Mouse (Mus musculus): ENCODE measurements around the gene Bco2. TPM values are rescaled to one million over a fixed set of nuclear protein-coding genes. Genes with fewer than 3 reads are reported as not detected.

Bco2 gene
- polyA plus RNA-seq, 1 experiment from 2014 or later = 0.12 TPM

- 87% methylated on average over 5 of the region's 5 CpGs for WGBS
- no peaks in the 10 kb centered on the region for H3K9me3 ChIP-seq (ENCODE audit: control insufficient read depth, low read length)
- no peak for ATAC-seq (ENCODE audit: insufficient number of reproducible peaks, insufficient read depth, low FRiP score, low read depth)
These were observed 29.4 kb downstream of the Bco2 start for GRCm38 (mm10) chr9:50525585-50525984.

GRCm38 (mm10) chr9:50524936-50525335 is 30.0 kb downstream of the Bco2 start:
- Histone ChIP-seq H3K4me3 (ENCODE audit: control insufficient read depth in 1 of 2, insufficient read depth in 1 of 2, low read depth in 1 of 2, low read length in 2 of 2) (no peak overlapping the region), H3K27ac (replicated peaks in 1 of 2; ENCODE audit: control insufficient read depth in 1 of 2, insufficient read depth in 1 of 2, low read depth in 2 of 2, low read length in 2 of 2) (no peak overlapping the region), H3K36me3 (ENCODE audit: control insufficient read depth, insufficient read depth, low read length) (peaks cover 26% of the 10 kb centered on the region), H3K9me3 (ENCODE audit: control insufficient read depth, low read length) (no peaks in the 10 kb centered on the region), H3K4me2 (ENCODE audit: low read length) (no peak overlapping the region), H3K9ac (ENCODE audit: low read length) (no peak overlapping the region), H3K4me1 (ENCODE audit: control insufficient read depth in 2 of 2, insufficient read depth in 2 of 2, low read length in 2 of 2) (peaks cover 2 to 6% of the 10 kb centered on the region in 2 experiments; a peak in 2 of 4 replicates), H3K27me3 (ENCODE audit: control insufficient read depth, insufficient read depth, low read length) (no peaks in the 10 kb centered on the region)
- ATAC-seq (ENCODE audit: insufficient number of reproducible peaks, insufficient read depth, low FRiP score, low read depth) = no peak
- WGBS = 91% methylated on average over 5 of the region's 5 CpGs

More at GRCm38 (mm10) chr9:50525585-50525984, 29.4 kb downstream of the Bco2 start:
- Histone ChIP-seq H3K36me3 (ENCODE audit: control insufficient read depth, insufficient read depth, low read length) (peaks cover 25% of the 10 kb centered on the region), H3K4me2 (ENCODE audit: low read length) (no peak overlapping the region), H3K4me3 (ENCODE audit: control insufficient read depth in 1 of 2, insufficient read depth in 1 of 2, low read depth in 1 of 2, low read length in 2 of 2) (no peak overlapping the region), H3K4me1 (ENCODE audit: control insufficient read depth in 2 of 2, insufficient read depth in 2 of 2, low read length in 2 of 2) (peaks cover 2 to 6% of the 10 kb centered on the region in 2 experiments; a peak in 2 of 4 replicates), H3K9ac (ENCODE audit: low read length) (no peak overlapping the region), H3K27ac (replicated peaks in 1 of 2; ENCODE audit: control insufficient read depth in 1 of 2, insufficient read depth in 1 of 2, low read depth in 2 of 2, low read length in 2 of 2) (no peak overlapping the region), H3K27me3 (ENCODE audit: control insufficient read depth, insufficient read depth, low read length) (no peaks in the 10 kb centered on the region)

- 80% methylated on average over 5 of the region's 5 CpGs for WGBS
- peaks cover 1 to 2% of the 10 kb centered on the region in 2 experiments; a peak in 1 of 4 replicates for H3K4me1 ChIP-seq (ENCODE audit: control insufficient read depth in 2 of 2, insufficient read depth in 2 of 2, low read length in 2 of 2)
- no peak for ATAC-seq (ENCODE audit: insufficient number of reproducible peaks, insufficient read depth, low FRiP score, low read depth)
These were observed 32.4 kb downstream of the Bco2 start for GRCm38 (mm10) chr9:50522574-50522973.

GRCm38 (mm10) chr9:50521562-50521961 is 33.4 kb downstream of the Bco2 start:
- no peak for ATAC-seq (ENCODE audit: insufficient number of reproducible peaks, insufficient read depth, low FRiP score, low read depth)
- peaks cover 26% of the 10 kb centered on the region for H3K36me3 ChIP-seq (ENCODE audit: control insufficient read depth, insufficient read depth, low read length)
- no peaks in the 10 kb centered on the region for H3K27me3 ChIP-seq (ENCODE audit: control insufficient read depth, insufficient read depth, low read length)
- 36% methylated on average over 2 of the region's 2 CpGs for WGBS
- no peak overlapping the region for H3K9ac ChIP-seq (ENCODE audit: low read length)
- no peaks in the 10 kb centered on the region for H3K4me1 ChIP-seq (ENCODE audit: control insufficient read depth in 2 of 2, insufficient read depth in 2 of 2, low read length in 2 of 2)
- H3K27ac ChIP-seq (replicated peaks in 1 of 2; ENCODE audit: control insufficient read depth in 1 of 2, insufficient read depth in 1 of 2, low read depth in 2 of 2, low read length in 2 of 2) = no peak overlapping the region
- H3K4me2 ChIP-seq (ENCODE audit: low read length) = no peak overlapping the region
- H3K4me3 ChIP-seq (ENCODE audit: control insufficient read depth in 1 of 2, insufficient read depth in 1 of 2, low read depth in 1 of 2, low read length in 2 of 2) = no peak overlapping the region
- H3K9me3 ChIP-seq (ENCODE audit: control insufficient read depth, low read length) = no peaks in the 10 kb centered on the region

More at GRCm38 (mm10) chr9:50522574-50522973, 32.4 kb downstream of the Bco2 start:
- Histone ChIP-seq H3K4me2 (ENCODE audit: low read length) (no peak overlapping the region), H3K4me3 (ENCODE audit: control insufficient read depth in 1 of 2, insufficient read depth in 1 of 2, low read depth in 1 of 2, low read length in 2 of 2) (no peak overlapping the region), H3K9ac (ENCODE audit: low read length) (no peak overlapping the region), H3K27ac (replicated peaks in 1 of 2; ENCODE audit: control insufficient read depth in 1 of 2, insufficient read depth in 1 of 2, low read depth in 2 of 2, low read length in 2 of 2) (no peak overlapping the region), H3K27me3 (ENCODE audit: control insufficient read depth, insufficient read depth, low read length) (no peaks in the 10 kb centered on the region), H3K9me3 (ENCODE audit: control insufficient read depth, low read length) (no peaks in the 10 kb centered on the region), H3K36me3 (ENCODE audit: control insufficient read depth, insufficient read depth, low read length) (peaks cover 26% of the 10 kb centered on the region)

- no peaks in the 10 kb centered on the region for H3K9me3 ChIP-seq (ENCODE audit: control insufficient read depth, low read length)
These were observed 34.2 kb downstream of the Bco2 start for GRCm38 (mm10) chr9:50520748-50521147.

GRCm38 (mm10) chr9:50518781-50519180 is 36.2 kb downstream of the Bco2 start:
- Histone ChIP-seq H3K36me3 (ENCODE audit: control insufficient read depth, insufficient read depth, low read length) (peaks cover 14% of the 10 kb centered on the region; the same call in 1 of the 2 replicates), H3K4me2 (ENCODE audit: low read length) (no peak overlapping the region), H3K9ac (ENCODE audit: low read length) (no peak overlapping the region), H3K27ac (replicated peaks in 1 of 2; ENCODE audit: control insufficient read depth in 1 of 2, insufficient read depth in 1 of 2, low read depth in 2 of 2, low read length in 2 of 2) (no peak overlapping the region), H3K4me1 (ENCODE audit: control insufficient read depth in 2 of 2, insufficient read depth in 2 of 2, low read length in 2 of 2) (no peaks in the 10 kb centered on the region), H3K9me3 (ENCODE audit: control insufficient read depth, low read length) (no peaks in the 10 kb centered on the region), H3K4me3 (ENCODE audit: control insufficient read depth in 1 of 2, insufficient read depth in 1 of 2, low read depth in 1 of 2, low read length in 2 of 2) (no peak overlapping the region), H3K27me3 (ENCODE audit: control insufficient read depth, insufficient read depth, low read length) (no peaks in the 10 kb centered on the region)
- 11% methylated on average over 2 of the region's 2 CpGs for WGBS
- ATAC-seq (ENCODE audit: insufficient number of reproducible peaks, insufficient read depth, low FRiP score, low read depth) = no peak

More at GRCm38 (mm10) chr9:50520748-50521147, 34.2 kb downstream of the Bco2 start:
- Histone ChIP-seq H3K4me2 (ENCODE audit: low read length) (no peak overlapping the region), H3K27ac (replicated peaks in 1 of 2; ENCODE audit: control insufficient read depth in 1 of 2, insufficient read depth in 1 of 2, low read depth in 2 of 2, low read length in 2 of 2) (no peak overlapping the region), H3K9ac (ENCODE audit: low read length) (no peak overlapping the region), H3K36me3 (ENCODE audit: control insufficient read depth, insufficient read depth, low read length) (peaks cover 26% of the 10 kb centered on the region), H3K27me3 (ENCODE audit: control insufficient read depth, insufficient read depth, low read length) (no peaks in the 10 kb centered on the region), H3K4me3 (ENCODE audit: control insufficient read depth in 1 of 2, insufficient read depth in 1 of 2, low read depth in 1 of 2, low read length in 2 of 2) (no peak overlapping the region), H3K4me1 (ENCODE audit: control insufficient read depth in 2 of 2, insufficient read depth in 2 of 2, low read length in 2 of 2) (no peaks in the 10 kb centered on the region)
- WGBS = 66% methylated on average over 6 of the region's 6 CpGs
- no peak for ATAC-seq (ENCODE audit: insufficient number of reproducible peaks, insufficient read depth, low FRiP score, low read depth)

GRCm38 (mm10) chr9:50515462-50515861 is 39.5 kb downstream of the Bco2 start:
- H3K4me3 ChIP-seq (ENCODE audit: control insufficient read depth in 1 of 2, insufficient read depth in 1 of 2, low read depth in 1 of 2, low read length in 2 of 2) = no peak overlapping the region
- H3K9me3 ChIP-seq (ENCODE audit: control insufficient read depth, low read length) = no peaks in the 10 kb centered on the region
- WGBS = 56% methylated on average over 5 of the region's 5 CpGs
- no peak overlapping the region for H3K27ac ChIP-seq (replicated peaks in 1 of 2; ENCODE audit: control insufficient read depth in 1 of 2, insufficient read depth in 1 of 2, low read depth in 2 of 2, low read length in 2 of 2)
- H3K27me3 ChIP-seq (ENCODE audit: control insufficient read depth, insufficient read depth, low read length) = no peaks in the 10 kb centered on the region
- no peak for ATAC-seq (ENCODE audit: insufficient number of reproducible peaks, insufficient read depth, low FRiP score, low read depth)
- no peak overlapping the region for H3K9ac ChIP-seq (ENCODE audit: low read length)
- no peaks in the 10 kb centered on the region for H3K36me3 ChIP-seq (ENCODE audit: control insufficient read depth, insufficient read depth, low read length)
- no peak overlapping the region for H3K4me2 ChIP-seq (ENCODE audit: low read length)
- no peaks in the 10 kb centered on the region for H3K4me1 ChIP-seq (ENCODE audit: control insufficient read depth in 2 of 2, insufficient read depth in 2 of 2, low read length in 2 of 2)

- H3K4me3 ChIP-seq (ENCODE audit: control insufficient read depth in 1 of 2, insufficient read depth in 1 of 2, low read depth in 1 of 2, low read length in 2 of 2) = no peak overlapping the region
- no peak overlapping the region for H3K4me2 ChIP-seq (ENCODE audit: low read length)
- no peaks in the 10 kb centered on the region for H3K9me3 ChIP-seq (ENCODE audit: control insufficient read depth, low read length)
- H3K36me3 ChIP-seq (ENCODE audit: control insufficient read depth, insufficient read depth, low read length) = no peaks in the 10 kb centered on the region
- H3K9ac ChIP-seq (ENCODE audit: low read length) = no peak overlapping the region
- peaks cover 0 to 2% of the 10 kb centered on the region in 2 experiments; a peak in 1 of 4 replicates for H3K4me1 ChIP-seq (ENCODE audit: control insufficient read depth in 2 of 2, insufficient read depth in 2 of 2, low read length in 2 of 2)
- no peak overlapping the region for H3K27ac ChIP-seq (replicated peaks in 1 of 2; ENCODE audit: control insufficient read depth in 1 of 2, insufficient read depth in 1 of 2, low read depth in 2 of 2, low read length in 2 of 2)
- 44% methylated on average over 7 of the region's 7 CpGs for WGBS
- no peaks in the 10 kb centered on the region for H3K27me3 ChIP-seq (ENCODE audit: control insufficient read depth, insufficient read depth, low read length)
- ATAC-seq (ENCODE audit: insufficient number of reproducible peaks, insufficient read depth, low FRiP score, low read depth) = no peak
These were observed 47.4 kb downstream of the Bco2 start for GRCm38 (mm10) chr9:50507570-50507969.

All from heart, embryonic 14.5 days (tissue).